Mouse (Mus musculus) heart, embryonic 11.5 days (tissue): ENCODE results near the gene Arl3. TPM values are rescaled to one million over a fixed set of nuclear protein-coding genes. Genes with fewer than 3 reads are reported as not detected.

Source experiments
- ATAC-seq: fragments of 200-750 bp; cut with Nextera tagmentation; replicated peaks from 2 replicates; pipeline ENCODE4 v1.8.0; 2017; ENCODE audit warnings: moderate library complexity; ENCODE audit not compliant: insufficient number of reproducible peaks, low FRiP score, low TSS enrichment
- H3K27ac ChIP-seq: fragments of 300-500 bp; sonication (generic); 2 replicates; pipeline ENCODE4 v1.5.1; 2014; ENCODE audit warnings: mild to moderate bottlenecking, low read depth, low read length
- H3K27me3 ChIP-seq: fragments of 300-500 bp; sonication (generic); 2 replicates; pipeline ENCODE4 v1.6.1; 2014; ENCODE audit warnings: mild to moderate bottlenecking, low read length, mixed read lengths; ENCODE audit not compliant: control insufficient read depth, insufficient read depth
- H3K36me3 ChIP-seq: fragments of 300-500 bp; sonication (generic); 2 replicates; pipeline ENCODE4 v1.6.1; 2014; ENCODE audit warnings: mild to moderate bottlenecking, low read length, moderate library complexity, mixed read lengths; ENCODE audit not compliant: control insufficient read depth, insufficient read depth
- H3K4me1 ChIP-seq: fragments of 300-500 bp; sonication (generic); 2 replicates; pipeline ENCODE4 v1.6.1; 2014; ENCODE audit warnings: low read length; ENCODE audit not compliant: control insufficient read depth, insufficient read depth
- H3K4me2 ChIP-seq: fragments of 300-500 bp; sonication (generic); 2 replicates; pipeline ENCODE4 v1.6.1; 2014; ENCODE audit warnings: mild to moderate bottlenecking, moderate library complexity
- H3K4me3 ChIP-seq: fragments of 300-500 bp; sonication (generic); 2 replicates; pipeline ENCODE4 v1.5.1; 2014; ENCODE audit warnings: low read depth, low read length
- H3K9ac ChIP-seq: fragments of 300-500 bp; sonication (generic); 2 replicates; pipeline ENCODE4 v1.6.1; 2014; ENCODE audit warnings: mild to moderate bottlenecking, low read depth, low read length, moderate library complexity
- H3K9me3 ChIP-seq: fragments of 300-500 bp; sonication (generic); replicated peaks from 2 replicates; pipeline ENCODE4 v1.6.1; 2016; ENCODE audit warnings: low read length; ENCODE audit not compliant: control insufficient read depth
- WGBS: fragments of 180-500 bp; shearing (Covaris S2); extraction: QIAGEN DNeasy Blood & Tissue Kit; methylation state at CpG from one replicate; pipeline ENCODE4 v1.1.7; 2014; ENCODE audit not compliant: insufficient replicate concordance; 5-methylcytosine and 5-hydroxymethylcytosine counted together
- polyA plus RNA-seq: library from polyadenylated mRNA; unstranded; fragments of >200 nt; fragmentation: Nextera tagmentation; extraction: Ambion mirVana; gene quantifications from 2 replicates; pipeline ENCODE4 v1.2.1, GENCODE M21; 2014

Arl3 gene
- polyA plus RNA-seq, 1 experiment from 2014 or later = 83.5 TPM

GRCm38 (mm10) chr19:46506372-46506717 lies 66.7 kb downstream of the Arl3 start:
- Histone ChIP-seq H3K9ac (peak overlapping the region; percentile 39; the same call in 1 of the 2 replicates), H3K36me3 (peaks cover 18% of the 10 kb centered on the region), H3K4me2 (peak overlapping the region; percentile 98), H3K27me3 (no peaks in the 10 kb centered on the region), H3K27ac (no peak overlapping the region), H3K4me3 (peak overlapping the region; percentile 85; the same call in 1 of the 2 replicates), H3K9me3 (no peaks in the 10 kb centered on the region), H3K4me1 (peaks cover 73% of the 10 kb centered on the region)
- WGBS = 60% methylated on average over 3 of the region's 3 CpGs
- ATAC-seq = no peak

DNA sequence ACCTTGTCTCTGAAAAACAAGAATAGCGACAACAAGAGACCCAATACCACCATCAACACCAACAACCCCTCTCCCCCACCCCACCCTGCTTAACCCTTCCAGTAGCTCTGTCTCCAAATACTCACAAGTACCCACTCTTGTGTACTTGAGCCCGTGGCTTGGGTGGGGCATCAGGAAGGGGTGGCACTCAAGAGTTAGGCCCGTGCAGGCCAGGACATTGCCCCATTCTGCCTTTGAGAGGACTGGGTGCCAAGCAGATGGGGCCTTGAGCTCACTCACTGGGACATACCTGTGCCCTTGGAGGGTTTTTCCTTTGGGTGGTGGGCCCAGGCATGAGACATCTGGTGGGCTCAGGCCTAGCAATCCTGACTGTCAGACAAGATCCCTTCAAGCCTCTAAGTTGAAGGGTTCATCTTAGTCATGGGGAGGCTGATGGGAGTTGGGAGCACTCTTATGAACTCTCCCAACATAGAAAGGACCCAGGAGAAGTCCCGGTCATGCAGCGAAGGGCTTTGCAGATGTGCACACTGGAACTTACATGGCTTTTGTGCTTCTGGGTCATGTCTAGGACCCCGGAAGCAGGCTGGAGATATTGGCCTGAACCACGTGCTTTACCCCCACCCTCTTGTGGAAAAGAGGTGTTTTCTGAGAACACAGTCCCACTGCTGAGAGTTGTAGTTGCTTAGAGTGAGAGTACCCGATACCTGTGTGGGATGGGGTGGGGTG lies 67.2 kb downstream of the Arl3 start:
- ATAC-seq = no peak
- WGBS = 79% methylated on average over 8 of the region's 8 CpGs
- Histone ChIP-seq H3K27ac (peak overlapping the region; percentile 54; the same call in 1 of the 2 replicates), H3K9ac (peak overlapping the region; percentile 47; the same call in 1 of the 2 replicates), H3K27me3 (no peaks in the 10 kb centered on the region), H3K9me3 (no peaks in the 10 kb centered on the region), H3K4me2 (peak overlapping the region; percentile 98), H3K36me3 (peaks cover 18% of the 10 kb centered on the region), H3K4me3 (peak overlapping the region; percentile 85), H3K4me1 (peaks cover 67% of the 10 kb centered on the region)

- Histone ChIP-seq H3K9ac (peak overlapping the region; percentile 98), H3K9me3 (no peaks in the 10 kb centered on the region), H3K36me3 (peaks cover 18% of the 10 kb centered on the region), H3K4me1 (peaks cover 58% of the 10 kb centered on the region), H3K4me2 (peak overlapping the region; percentile 98), H3K4me3 (peak overlapping the region; percentile 85), H3K27me3 (no peaks in the 10 kb centered on the region), H3K27ac (peak overlapping the region; percentile 99)
- no peak for ATAC-seq
- WGBS = 26% methylated on average over 9 of the region's 9 CpGs
Measured at GRCm38 (mm10) chr19:46504822-46505417, 68.1 kb downstream of the Arl3 start.

DNA sequence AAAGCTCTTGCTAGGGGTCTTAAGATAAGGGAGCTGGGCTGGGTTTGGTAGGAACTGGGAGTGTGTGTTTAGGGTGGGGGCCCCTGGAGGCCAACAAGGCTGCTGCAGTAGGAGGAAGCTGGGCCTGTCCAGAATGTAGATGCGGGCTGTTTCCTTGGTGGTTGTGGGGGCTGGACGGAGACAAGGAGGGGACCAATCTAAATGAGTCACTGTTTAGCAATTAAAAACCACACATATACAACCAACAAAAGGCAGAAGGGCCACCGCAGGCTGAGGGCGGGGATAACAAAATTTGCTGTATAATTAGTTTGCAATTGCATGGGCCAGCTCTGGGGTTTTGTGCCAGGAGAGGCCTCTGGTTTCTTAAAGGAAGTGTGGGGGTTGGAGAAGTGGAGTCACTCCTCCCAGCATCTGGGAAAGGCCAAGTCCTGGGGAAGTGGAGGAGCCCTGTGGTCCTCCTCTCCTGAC lies 68.9 kb downstream of the Arl3 start:
- ATAC-seq = peak; percentile 15; the same call in 1 of the 2 replicates
- 12% methylated on average over 4 of the region's 4 CpGs for WGBS
- Histone ChIP-seq H3K27ac (peak overlapping the region; percentile 99), H3K9ac (peak overlapping the region; percentile 98), H3K4me2 (peak overlapping the region; percentile 98), H3K36me3 (peaks cover 18% of the 10 kb centered on the region), H3K4me3 (peak overlapping the region; percentile 85), H3K27me3 (no peaks in the 10 kb centered on the region), H3K4me1 (peaks cover 50% of the 10 kb centered on the region), H3K9me3 (no peaks in the 10 kb centered on the region)

GRCm38 (mm10) chr19:46503351-46504084 lies 69.5 kb downstream of the Arl3 start:
- H3K9ac ChIP-seq = peak overlapping the region; percentile 98
- H3K9me3 ChIP-seq = no peaks in the 10 kb centered on the region
- WGBS = under 1% methylated on average over 21 of the region's 21 CpGs
- H3K4me1 ChIP-seq = peaks cover 44% of the 10 kb centered on the region
- H3K27ac ChIP-seq = peak overlapping the region; percentile 99
- H3K4me3 ChIP-seq = peak overlapping the region; percentile 85
- H3K27me3 ChIP-seq = no peaks in the 10 kb centered on the region
- peaks cover 16% of the 10 kb centered on the region for H3K36me3 ChIP-seq
- peak; percentile 15; the same call in 1 of the 2 replicates for ATAC-seq
- peak overlapping the region; percentile 98 for H3K4me2 ChIP-seq

- peak overlapping the region; percentile 99 for H3K27ac ChIP-seq
- peak overlapping the region; percentile 85 for H3K4me3 ChIP-seq
- peaks cover 35% of the 10 kb centered on the region for H3K4me1 ChIP-seq
- ATAC-seq = no peak
- no peaks in the 10 kb centered on the region for H3K9me3 ChIP-seq
- H3K36me3 ChIP-seq = peaks cover 14% of the 10 kb centered on the region
- no peaks in the 10 kb centered on the region for H3K27me3 ChIP-seq
- peak overlapping the region; percentile 98 for H3K4me2 ChIP-seq
- WGBS = under 1% methylated on average over 53 of the region's 53 CpGs
- H3K9ac ChIP-seq = peak overlapping the region; percentile 98
Measured at GRCm38 (mm10) chr19:46502471-46503166, 70.4 kb downstream of the Arl3 start.

- peak overlapping the region; percentile 99 for H3K27ac ChIP-seq
- under 1% methylated on average over 29 of the region's 46 CpGs for WGBS
- H3K4me2 ChIP-seq = peak overlapping the region; percentile 98
- H3K4me1 ChIP-seq = peaks cover 30% of the 10 kb centered on the region
- no peaks in the 10 kb centered on the region for H3K27me3 ChIP-seq
- peak overlapping the region; percentile 85 for H3K4me3 ChIP-seq
- ATAC-seq = no peak; the same call in 1 of the 2 replicates
- peaks cover 12% of the 10 kb centered on the region for H3K36me3 ChIP-seq
- no peaks in the 10 kb centered on the region for H3K9me3 ChIP-seq
- H3K9ac ChIP-seq = peak overlapping the region; percentile 98
Measured at GRCm38 (mm10) chr19:46502069-46502455, 70.9 kb downstream of the Arl3 start.
